Mouse (Mus musculus) small intestine, adult 2 months (tissue): ENCODE results near the gene Klc3.

Source experiments
- CTCF ChIP-seq: fragments of 200-500 bp; IDR thresholded peaks from 2 replicates; pipeline ENCODE4 v1.5.1; 2012; ENCODE audit warnings: low read depth, mild to moderate bottlenecking, control low read depth, inconsistent platforms, low read length, moderate library complexity, mixed read lengths; ENCODE audit not compliant: insufficient replicate concordance, insufficient read length; ENCODE audit errors: extremely low read depth
- POLR2A ChIP-seq: fragments of 200-500 bp; IDR thresholded peaks from 2 replicates; pipeline ENCODE4 v1.6.1; 2012; ENCODE audit warnings: low read depth, mild to moderate bottlenecking, control low read depth, inconsistent platforms, low read length, moderate library complexity

GRCm38 (mm10) chr7:19416590-19416989 is 12.7 kb upstream of the Klc3 start:
- TF ChIP-seq CTCF: no peak
- TF ChIP-seq POLR2A: no peak
